Mouse (Mus musculus) limb, embryonic 10.5 days (tissue): ENCODE measurements around the gene Slc9a9. TPM values are rescaled to one million over a fixed set of nuclear protein-coding genes. Genes with fewer than 3 reads are reported as not detected.

Experiments used
- DNase-seq: peaks from one replicate; pipeline ENCODE4 v3.0.0-alpha.2; 2017; ENCODE audit warnings: low spot score
- H3K27ac ChIP-seq: fragments of 300-500 bp; sonication (generic); 2 replicates; pipeline ENCODE4 v1.5.1; 2016; ENCODE audit warnings: mild to moderate bottlenecking
- H3K27me3 ChIP-seq: fragments of 300-500 bp; sonication (generic); 2 replicates; pipeline ENCODE4 v1.6.1; 2016; ENCODE audit warnings: low read depth, mild to moderate bottlenecking; ENCODE audit not compliant: poor library complexity, severe bottlenecking
- H3K36me3 ChIP-seq: fragments of 300-500 bp; sonication (generic); 2 replicates; pipeline ENCODE4 v1.6.1; 2016; ENCODE audit warnings: mild to moderate bottlenecking, moderate library complexity
- H3K4me1 ChIP-seq: fragments of 300-500 bp; sonication (generic); 2 replicates; pipeline ENCODE4 v1.6.1; 2016
- H3K4me3 ChIP-seq: fragments of 300-500 bp; sonication (generic); 2 replicates; pipeline ENCODE4 v1.5.1; 2016; ENCODE audit warnings: mild to moderate bottlenecking, moderate library complexity
- H3K9me3 ChIP-seq: fragments of 300-500 bp; sonication (generic); replicated peaks from 2 replicates; pipeline ENCODE4 v1.6.1; 2016; ENCODE audit warnings: mild to moderate bottlenecking
- WGBS: fragments of 180-500 bp; shearing (Covaris S2); methylation state at CpG from one replicate; pipeline ENCODE4 v1.1.7; 2016; 5-methylcytosine and 5-hydroxymethylcytosine counted together
- polyA plus RNA-seq: library from polyadenylated mRNA; unstranded; fragments of >200 nt; fragmentation: Nextera tagmentation; extraction: Ambion mirVana; gene quantifications from 2 replicates; pipeline ENCODE4 v1.2.1, GENCODE M21; 2016

The Slc9a9 gene
- polyA plus RNA-seq, 1 experiment from 2014 or later: 1.5 TPM

- no peak for DNase-seq
- H3K9me3 ChIP-seq: no peaks in the 10 kb centered on the region
- WGBS: 95% methylated on average over 4 of the region's 4 CpGs
- H3K27me3 ChIP-seq: no peaks in the 10 kb centered on the region
- 0 out of 2 replicates have a peak, but pooled peaks cover 4% of the 10 kb centered on the region for H3K4me1 ChIP-seq
- H3K27ac ChIP-seq: no peak overlapping the region
- H3K4me3 ChIP-seq: no peak overlapping the region
- no peaks in the 10 kb centered on the region for H3K36me3 ChIP-seq
Measured at GRCm38 (mm10) chr9:95088221-95088620, 418.5 kb downstream of the Slc9a9 start.

DNA sequence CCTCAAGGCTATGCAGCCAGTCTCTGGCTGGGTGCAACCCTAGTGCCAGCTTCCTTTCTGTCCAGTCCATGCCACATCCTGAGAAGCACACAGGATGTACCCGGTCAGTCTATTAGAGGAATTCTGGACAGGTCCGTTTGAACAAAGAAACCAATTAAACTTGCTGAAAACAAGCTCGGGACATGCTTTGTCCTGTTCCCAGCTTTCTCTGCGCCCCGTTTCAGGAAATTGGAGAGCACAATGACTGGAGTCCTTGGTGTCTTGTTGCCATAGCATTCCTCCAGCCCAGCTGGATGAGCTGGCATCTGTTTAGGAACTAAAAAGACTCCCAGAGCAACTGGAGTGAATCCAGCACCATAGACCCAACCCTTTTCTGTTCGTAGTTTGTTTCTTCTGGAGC lies 419.3 kb downstream of the Slc9a9 start:
- Histone ChIP-seq H3K27me3 (no peaks in the 10 kb centered on the region), H3K9me3 (no peaks in the 10 kb centered on the region), H3K27ac (no peak overlapping the region), H3K36me3 (no peaks in the 10 kb centered on the region), H3K4me3 (no peak overlapping the region), H3K4me1 (0 out of 2 replicates have a peak, but pooled peaks cover 4% of the 10 kb centered on the region)
- WGBS: 73% methylated on average over 6 of the region's 6 CpGs
- no peak for DNase-seq

GRCm38 (mm10) chr9:95096486-95096885 lies 426.8 kb downstream of the Slc9a9 start:
- Histone ChIP-seq H3K27me3 (no peaks in the 10 kb centered on the region), H3K4me3 (no peak overlapping the region), H3K27ac (no peak overlapping the region), H3K9me3 (no peaks in the 10 kb centered on the region), H3K36me3 (no peaks in the 10 kb centered on the region), H3K4me1 (no peaks in the 10 kb centered on the region)
- WGBS: 97% methylated on average over 3 of the region's 3 CpGs
- no peak for DNase-seq

DNA sequence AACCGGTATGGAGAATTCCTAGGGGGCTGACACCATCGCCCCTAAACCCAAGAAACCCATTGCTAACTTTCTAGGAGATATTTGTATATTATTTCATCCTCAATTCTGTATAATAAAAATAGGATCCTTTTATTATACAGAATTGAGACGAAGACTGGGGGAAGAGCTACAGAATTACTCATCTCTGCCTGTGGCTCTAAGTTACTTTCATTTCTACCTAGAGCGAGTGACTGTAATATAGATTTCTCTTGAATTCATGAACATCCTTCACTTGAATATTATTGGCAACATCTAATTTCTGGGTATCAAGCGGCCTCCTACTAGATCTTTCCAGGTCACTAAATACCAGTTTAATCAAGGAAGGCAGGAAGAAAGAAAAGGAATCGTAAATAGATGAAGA lies 436.1 kb downstream of the Slc9a9 start:
- no peak for DNase-seq
- 95% methylated on average over 6 of the region's 6 CpGs for WGBS
- Histone ChIP-seq H3K4me3 (no peak overlapping the region), H3K27me3 (no peaks in the 10 kb centered on the region), H3K36me3 (no peaks in the 10 kb centered on the region), H3K9me3 (no peaks in the 10 kb centered on the region), H3K27ac (no peak overlapping the region), H3K4me1 (no peaks in the 10 kb centered on the region)

DNA sequence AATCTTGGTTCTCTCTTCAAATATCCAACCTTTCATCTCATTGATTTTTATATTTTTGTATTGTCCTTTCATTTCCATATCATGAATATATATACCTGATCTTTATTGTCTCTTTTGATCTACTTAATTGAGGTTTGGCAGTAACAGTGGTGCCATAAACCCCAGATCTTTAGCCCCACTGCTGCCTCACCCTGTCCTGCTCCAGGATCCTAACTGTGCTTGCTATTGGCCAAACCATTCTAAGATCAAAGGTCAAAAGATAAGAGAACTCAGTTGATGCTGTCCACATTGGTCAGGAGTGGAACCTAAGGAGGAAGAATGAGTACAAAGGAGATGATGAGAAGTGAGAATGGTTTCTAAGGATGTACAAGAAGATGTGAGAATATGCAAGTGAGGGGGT lies 440.1 kb downstream of the Slc9a9 start:
- no peak overlapping the region for H3K4me3 ChIP-seq
- DNase-seq: no peak
- no peak overlapping the region for H3K27ac ChIP-seq
- no peaks in the 10 kb centered on the region for H3K4me1 ChIP-seq
- H3K36me3 ChIP-seq: no peaks in the 10 kb centered on the region
- no peaks in the 10 kb centered on the region for H3K27me3 ChIP-seq
- H3K9me3 ChIP-seq: no peaks in the 10 kb centered on the region

DNA sequence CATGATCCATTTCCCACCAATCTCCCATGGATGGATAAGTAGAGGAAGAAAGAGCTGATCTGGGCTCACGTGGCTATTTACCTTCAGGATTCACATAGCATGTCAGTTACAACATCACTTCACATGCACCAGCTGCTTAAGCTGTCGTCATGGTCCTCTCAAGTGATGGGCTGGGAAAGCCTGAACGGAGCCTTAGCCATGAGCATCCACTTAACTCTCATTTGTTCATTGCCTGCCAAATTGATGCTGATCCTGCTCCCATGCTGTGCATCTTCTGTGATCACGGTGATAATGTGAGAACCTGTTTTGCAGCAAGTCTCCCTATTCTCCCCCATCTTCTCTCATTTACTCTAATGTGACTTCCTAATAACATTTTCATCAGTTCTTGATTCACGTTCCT lies 441.1 kb downstream of the Slc9a9 start:
- Histone ChIP-seq H3K27me3 (no peaks in the 10 kb centered on the region), H3K36me3 (no peaks in the 10 kb centered on the region), H3K4me3 (no peak overlapping the region), H3K27ac (no peak overlapping the region), H3K9me3 (no peaks in the 10 kb centered on the region), H3K4me1 (no peaks in the 10 kb centered on the region)
- DNase-seq: no peak
- 83% methylated on average over 5 of the region's 5 CpGs for WGBS

DNA sequence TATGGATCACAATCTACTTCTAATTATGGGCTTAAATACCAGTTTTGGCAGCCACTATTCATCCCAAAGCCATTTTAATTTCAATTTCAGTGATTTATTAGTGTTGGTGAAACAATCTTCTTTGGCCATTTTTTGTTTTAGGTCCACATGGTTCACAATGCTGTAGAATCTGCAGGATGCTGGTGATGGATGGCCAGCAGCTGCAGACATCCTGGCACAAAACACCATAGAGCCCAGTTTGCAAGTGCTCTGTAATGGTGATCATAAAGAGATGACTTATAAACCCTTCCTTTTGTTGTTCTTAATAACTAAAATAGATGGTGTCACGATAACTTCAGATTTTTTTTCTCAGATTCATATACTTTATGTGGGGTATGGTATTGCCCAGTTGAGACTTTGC lies 442.0 kb downstream of the Slc9a9 start:
- 100% methylated on average over 1 of the region's 1 CpGs for WGBS
- no peak for DNase-seq
- no peak overlapping the region for H3K4me3 ChIP-seq

DNA sequence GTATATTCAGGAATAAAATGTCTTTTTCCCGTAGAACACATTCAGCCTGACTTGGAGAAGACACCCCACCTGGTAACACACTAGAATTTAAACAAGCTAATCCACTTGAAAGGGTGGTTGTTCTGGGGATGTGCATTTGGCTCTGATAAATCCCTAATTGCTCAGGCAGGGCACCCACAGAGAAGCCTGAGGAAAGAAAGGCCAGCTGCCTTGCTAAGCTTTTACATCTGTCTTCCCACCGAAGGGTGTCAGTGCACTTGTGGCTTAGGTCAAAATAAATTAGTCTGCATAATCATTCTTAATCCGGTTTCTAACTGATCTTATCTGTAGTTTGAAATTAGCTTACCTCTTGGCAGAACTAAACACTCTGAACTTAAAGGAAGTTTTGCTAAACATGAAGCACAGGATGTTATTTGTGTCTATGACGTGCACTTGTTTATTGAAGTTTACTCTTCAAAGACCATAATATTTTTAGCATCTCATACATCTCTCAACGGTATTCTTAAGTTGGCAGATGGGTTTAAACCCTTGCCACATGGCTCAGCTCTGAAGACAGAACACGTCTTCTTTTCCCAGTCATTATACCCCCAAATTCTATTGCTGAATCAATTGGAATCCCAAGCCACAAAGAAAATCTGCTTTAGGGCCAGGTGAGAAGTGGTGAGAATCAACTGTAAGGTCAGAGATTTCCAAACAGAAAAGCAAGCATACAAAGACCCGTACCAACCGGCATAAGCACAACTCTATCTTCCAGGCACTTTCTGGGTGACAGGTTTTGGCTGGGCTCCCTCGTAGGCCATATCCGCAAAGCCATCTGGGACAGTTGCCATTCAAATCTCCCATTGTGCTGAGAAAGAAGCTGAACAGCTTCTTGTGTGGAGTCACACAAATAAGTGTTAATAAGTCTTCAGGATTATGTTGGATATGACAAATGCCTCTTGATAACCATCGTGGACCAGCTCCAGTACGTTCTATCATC lies 443.7 kb downstream of the Slc9a9 start:
- Histone ChIP-seq H3K27ac (no peak overlapping the region), H3K9me3 (no peaks in the 10 kb centered on the region), H3K4me1 (no peaks in the 10 kb centered on the region), H3K27me3 (no peaks in the 10 kb centered on the region), H3K36me3 (no peaks in the 10 kb centered on the region), H3K4me3 (no peak overlapping the region)
- DNase-seq: no peak
- 70% methylated on average over 12 of the region's 12 CpGs for WGBS

More for the DNA sequence above, 442.0 kb downstream of the Slc9a9 start:
- Histone ChIP-seq H3K27me3 (no peaks in the 10 kb centered on the region), H3K27ac (no peak overlapping the region), H3K36me3 (no peaks in the 10 kb centered on the region), H3K4me1 (no peaks in the 10 kb centered on the region), H3K9me3 (no peaks in the 10 kb centered on the region)

GRCm38 (mm10) chr9:95120062-95120461 lies 450.4 kb downstream of the Slc9a9 start:
- H3K4me3 ChIP-seq: no peak overlapping the region
- H3K4me1 ChIP-seq: peaks cover 24% of the 10 kb centered on the region
- no peaks in the 10 kb centered on the region for H3K36me3 ChIP-seq
- no peaks in the 10 kb centered on the region for H3K27me3 ChIP-seq
- DNase-seq: no peak
- no peaks in the 10 kb centered on the region for H3K9me3 ChIP-seq
- WGBS: 57% methylated on average over 4 of the region's 4 CpGs
- peak overlapping the region; percentile 70 for H3K27ac ChIP-seq

- H3K27me3 ChIP-seq: no peaks in the 10 kb centered on the region
- peak; percentile 49 for DNase-seq
- WGBS: 28% methylated on average over 11 of the region's 11 CpGs
- peaks cover 28% of the 10 kb centered on the region for H3K4me1 ChIP-seq
- no peaks in the 10 kb centered on the region for H3K36me3 ChIP-seq
- peak overlapping the region; percentile 70 for H3K27ac ChIP-seq
- no peaks in the 10 kb centered on the region for H3K9me3 ChIP-seq
- peak overlapping the region; percentile 19 for H3K4me3 ChIP-seq
Measured at GRCm38 (mm10) chr9:95121151-95121835, 451.6 kb downstream of the Slc9a9 start.

DNA sequence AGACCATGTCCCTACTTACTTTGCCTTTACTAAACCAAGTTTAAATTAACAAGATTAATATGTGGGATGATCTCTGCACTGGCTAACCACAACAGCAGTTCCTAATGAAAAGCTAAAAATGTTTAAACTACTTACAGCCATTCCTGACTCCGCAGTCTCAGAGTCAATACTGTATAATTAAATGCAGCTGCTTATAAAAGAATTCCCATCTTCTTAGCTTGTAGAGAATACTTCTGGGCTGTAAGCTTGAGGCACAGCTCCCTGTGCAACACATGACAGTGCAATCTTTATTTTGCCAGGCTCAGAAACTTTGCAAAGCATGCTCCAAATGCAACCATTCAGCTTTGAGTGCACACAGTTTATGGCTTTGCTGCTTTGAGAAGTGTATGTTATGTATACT lies 456.0 kb downstream of the Slc9a9 start:
- Histone ChIP-seq H3K9me3 (no peaks in the 10 kb centered on the region), H3K4me1 (peaks cover 17% of the 10 kb centered on the region), H3K27ac (no peak overlapping the region), H3K4me3 (no peak overlapping the region), H3K36me3 (no peaks in the 10 kb centered on the region), H3K27me3 (no peaks in the 10 kb centered on the region)
- DNase-seq: no peak
- 64% methylated on average over 1 of the region's 1 CpGs for WGBS

DNA sequence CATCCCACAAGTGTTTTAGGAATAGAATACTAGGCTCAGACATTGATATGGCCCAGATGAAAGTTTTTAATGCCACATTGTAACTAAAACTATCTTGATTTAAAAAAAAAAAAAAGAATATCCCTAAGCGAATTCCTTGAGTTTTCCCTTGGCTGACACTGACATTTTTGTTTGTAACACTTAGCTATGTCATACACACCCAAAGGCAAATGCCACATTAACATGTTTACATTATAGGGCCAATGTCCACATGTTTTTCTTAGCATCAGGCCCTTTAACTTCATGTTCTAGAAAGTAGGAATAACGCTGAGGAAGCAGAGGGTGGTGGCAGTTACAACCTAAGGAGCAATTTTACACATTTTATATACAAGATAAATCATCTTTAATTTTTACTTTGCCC lies 458.1 kb downstream of the Slc9a9 start:
- Histone ChIP-seq H3K36me3 (no peaks in the 10 kb centered on the region), H3K27ac (no peak overlapping the region), H3K4me3 (no peak overlapping the region), H3K4me1 (0 out of 2 replicates have a peak, but pooled peaks cover 6% of the 10 kb centered on the region), H3K9me3 (no peaks in the 10 kb centered on the region), H3K27me3 (no peaks in the 10 kb centered on the region)
- DNase-seq: no peak
- WGBS: 87% methylated on average over 2 of the region's 2 CpGs

GRCm38 (mm10) chr9:95149206-95149729 lies 479.6 kb downstream of the Slc9a9 start:
- H3K27me3 ChIP-seq: no peaks in the 10 kb centered on the region
- H3K9me3 ChIP-seq: no peaks in the 10 kb centered on the region
- 80% methylated on average over 10 of the region's 10 CpGs for WGBS
- no peak overlapping the region for H3K4me3 ChIP-seq
- no peaks in the 10 kb centered on the region for H3K36me3 ChIP-seq
- DNase-seq: no peak
- H3K4me1 ChIP-seq: peaks cover 13% of the 10 kb centered on the region
- H3K27ac ChIP-seq: no peak overlapping the region; the same call in 1 of the 2 replicates
